Mouse (Mus musculus): ENCODE measurements around the gene Sdk1.
"Not testable (repeated sequence)": the region's sequence is repeated elsewhere in the genome, so short reads cannot be mapped to it uniquely, and the experiment has no call there.

Gene Sdk1

DNA sequence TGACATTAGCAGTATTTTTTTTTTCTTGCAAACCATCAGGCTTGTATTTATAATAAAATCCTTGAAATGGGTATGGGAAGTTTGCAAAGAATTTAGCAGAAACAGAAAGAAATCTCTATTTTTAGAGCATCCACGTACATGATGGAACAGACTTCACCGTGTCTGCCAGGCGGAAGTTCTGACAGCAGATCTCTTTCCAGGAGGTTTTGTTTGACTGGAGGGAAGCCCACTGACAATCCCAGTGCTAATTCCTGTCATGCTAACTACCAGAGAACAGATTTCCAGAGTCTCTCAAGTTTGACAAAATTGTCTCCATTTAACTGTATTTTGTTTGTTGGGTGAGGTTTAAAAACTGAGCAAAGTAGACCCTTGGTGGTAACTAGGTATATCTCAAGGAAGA, 265.1 kb downstream of the Sdk1 start:
- DNase-seq = no peak

- DNase-seq = no peak
Measured at GRCm38 (mm10) chr5:141524801-141525715, 283.8 kb downstream of the Sdk1 start.

DNA sequence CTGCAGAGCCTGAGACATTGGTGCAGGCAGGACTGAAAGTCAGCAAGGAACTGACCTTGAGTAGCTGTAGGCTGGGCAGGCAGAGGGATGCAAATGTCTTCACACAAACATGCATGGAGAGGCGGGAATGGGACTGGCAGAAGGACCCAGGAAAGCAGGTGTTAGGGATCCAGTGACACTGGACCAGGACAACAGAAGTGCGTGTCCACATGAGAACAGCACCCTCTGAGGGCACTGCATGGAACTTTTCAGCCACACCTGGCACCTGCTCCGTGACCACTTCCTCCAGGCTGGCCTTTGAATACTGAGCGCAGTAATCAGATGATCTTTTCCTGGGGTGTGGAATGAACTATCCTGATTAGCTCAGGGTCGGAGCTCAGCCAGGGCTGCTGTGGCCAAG, 298.9 kb downstream of the Sdk1 start:
- no peak for DNase-seq

DNA sequence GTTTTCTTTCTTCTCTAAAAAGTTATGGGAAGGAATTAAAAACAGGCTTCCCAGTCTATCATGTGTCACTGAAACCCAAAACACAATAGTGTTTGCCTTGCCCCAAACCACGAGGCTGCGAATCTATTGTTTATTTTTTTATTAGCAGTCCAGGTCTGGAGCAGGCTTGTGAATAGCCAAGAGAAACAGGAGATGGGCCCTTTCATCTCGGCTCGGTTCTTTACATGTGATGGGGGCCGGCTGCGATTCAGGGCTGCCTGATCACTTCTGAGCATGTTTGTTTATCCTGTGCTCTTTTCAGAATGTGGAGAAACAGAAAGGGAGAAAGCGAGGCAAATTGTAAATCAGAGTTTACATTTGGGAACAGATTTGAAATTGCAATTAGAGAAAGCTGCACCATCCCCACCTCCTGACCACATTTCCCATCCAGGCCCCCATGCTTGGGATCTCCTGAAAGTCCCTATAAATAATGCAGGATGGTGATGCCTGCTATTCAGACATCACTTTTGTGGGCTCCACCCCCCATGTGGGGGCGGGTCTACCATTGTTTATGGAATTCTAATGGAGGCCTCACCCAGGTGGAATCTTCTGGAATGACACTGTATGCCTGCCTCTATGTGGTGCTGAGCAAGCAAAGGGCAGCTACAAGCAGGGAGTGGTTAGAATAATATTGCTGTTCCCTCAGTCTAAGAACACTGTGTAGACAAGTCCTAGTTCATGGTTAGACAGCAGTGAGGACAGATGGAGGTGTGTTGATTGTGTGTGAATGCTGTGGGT, 301.8 kb downstream of the Sdk1 start:
- DNase-seq = no peak

GRCm38 (mm10) chr5:141553444-141553843, 312.2 kb downstream of the Sdk1 start:
- DNase-seq = no peak

- no peak for DNase-seq
Measured at GRCm38 (mm10) chr5:141558731-141559130, 317.4 kb downstream of the Sdk1 start.

DNA sequence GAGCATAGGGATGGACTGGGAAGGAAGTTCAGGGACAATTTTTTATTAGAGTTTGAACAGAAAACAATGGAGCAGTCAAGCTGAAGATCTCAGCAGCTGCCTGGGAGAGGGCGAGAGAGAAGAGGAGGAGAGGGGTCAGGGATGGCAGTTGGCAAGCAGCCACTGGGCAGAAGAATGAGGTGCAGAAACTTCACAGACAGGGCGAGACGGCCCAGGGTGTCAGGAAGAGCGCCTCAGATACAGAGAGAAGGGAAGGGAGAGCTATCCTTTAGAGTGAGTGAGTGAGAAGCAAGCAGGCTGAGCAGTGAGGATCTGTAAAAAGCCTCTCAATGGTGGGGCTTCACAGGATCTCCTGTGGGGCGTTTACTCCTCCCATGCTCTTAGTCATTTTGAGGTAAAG, 319.0 kb downstream of the Sdk1 start:
- DNase-seq = no peak

DNA sequence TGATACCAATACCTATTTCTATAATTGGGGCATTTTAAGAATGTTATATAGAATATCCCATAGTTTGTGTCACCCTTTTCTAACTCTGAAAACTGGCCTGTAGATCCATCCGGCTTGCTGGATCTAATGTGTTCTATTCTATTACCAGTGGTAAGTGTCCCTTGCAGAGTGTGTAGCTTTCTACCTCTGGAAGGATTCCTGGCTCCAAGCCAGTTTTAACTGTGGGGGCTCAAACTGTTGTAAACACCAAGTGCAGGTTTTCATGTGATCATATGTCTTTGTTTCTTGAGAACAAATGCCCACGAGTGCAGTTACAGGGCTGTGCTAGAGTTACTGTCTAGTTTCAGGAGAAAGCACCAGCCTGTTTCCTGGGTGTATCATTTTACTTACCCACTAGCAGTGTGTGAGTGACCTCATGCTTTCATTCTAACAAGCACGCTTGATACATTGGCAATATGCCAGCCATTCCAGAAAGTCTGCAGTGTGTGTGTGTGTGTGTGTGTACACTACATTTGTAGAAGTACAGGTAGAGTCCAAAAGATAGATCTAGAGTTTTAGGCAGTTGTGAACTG, 320.8 kb downstream of the Sdk1 start:
- DNase-seq = no peak

DNA sequence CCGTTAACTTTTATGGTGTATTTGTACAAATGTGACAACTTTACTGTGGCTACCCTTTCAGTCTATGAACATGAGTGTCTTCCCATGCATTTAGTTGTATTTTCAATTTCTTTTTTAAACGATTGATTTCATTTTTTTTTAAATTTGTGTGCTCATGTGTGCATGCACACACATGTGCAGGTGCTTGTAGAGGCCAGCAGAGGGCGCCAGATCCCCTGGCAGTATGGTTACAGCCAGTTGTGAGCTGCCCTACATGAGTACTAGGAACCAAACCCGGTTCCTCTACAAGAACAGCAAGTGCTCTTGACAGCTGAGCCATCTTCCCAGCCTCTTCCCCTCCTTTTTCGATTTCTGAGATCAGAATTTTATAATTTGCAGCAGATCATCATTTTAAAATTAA, 322.9 kb downstream of the Sdk1 start:
- DNase-seq = no peak

- DNase-seq = no peak
Measured at GRCm38 (mm10) chr5:141568106-141568505, 326.8 kb downstream of the Sdk1 start.

GRCm38 (mm10) chr5:141570442-141570841, 329.2 kb downstream of the Sdk1 start:
- DNase-seq = no peak

DNA sequence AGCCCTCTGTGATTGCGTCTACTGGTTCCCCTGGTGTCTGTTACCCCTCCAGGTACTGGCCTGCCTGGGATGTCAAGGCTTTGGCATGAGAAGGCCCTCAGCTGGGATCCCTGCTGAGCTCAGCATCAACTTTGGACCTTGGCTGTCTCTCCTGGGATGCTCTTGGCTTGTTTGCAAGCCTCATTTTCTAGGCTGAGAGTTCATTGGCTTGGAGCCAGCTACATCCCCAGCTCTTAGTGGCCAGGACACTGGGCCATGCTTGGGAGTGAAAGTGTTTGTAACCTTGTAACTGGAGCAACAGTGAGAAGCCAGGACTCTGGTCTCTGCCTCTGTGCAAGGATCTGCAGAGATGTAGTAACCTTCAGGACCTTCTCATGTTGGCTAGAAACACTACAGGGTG, 333.0 kb downstream of the Sdk1 start:
- DNase-seq = no peak

DNA sequence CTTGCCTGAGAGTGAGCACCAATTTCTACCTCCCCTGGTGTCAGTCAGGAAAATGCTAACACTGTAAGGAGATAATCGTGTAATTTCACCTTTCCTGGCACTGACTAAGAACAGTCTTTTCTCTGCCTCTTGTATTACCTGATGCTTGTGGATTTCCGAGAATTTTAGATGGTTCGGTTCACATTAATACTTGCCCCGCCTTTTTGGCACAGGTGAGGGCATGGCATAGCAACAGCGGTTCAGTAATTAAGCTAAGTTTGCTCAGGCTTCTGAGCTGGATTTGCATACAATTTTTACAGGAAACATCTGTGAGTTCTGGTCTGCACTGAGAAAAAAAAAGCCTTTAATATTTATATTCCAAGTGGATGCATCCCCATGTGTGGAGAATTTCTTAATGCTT, 350.0 kb downstream of the Sdk1 start:
- no peak for DNase-seq

DNA sequence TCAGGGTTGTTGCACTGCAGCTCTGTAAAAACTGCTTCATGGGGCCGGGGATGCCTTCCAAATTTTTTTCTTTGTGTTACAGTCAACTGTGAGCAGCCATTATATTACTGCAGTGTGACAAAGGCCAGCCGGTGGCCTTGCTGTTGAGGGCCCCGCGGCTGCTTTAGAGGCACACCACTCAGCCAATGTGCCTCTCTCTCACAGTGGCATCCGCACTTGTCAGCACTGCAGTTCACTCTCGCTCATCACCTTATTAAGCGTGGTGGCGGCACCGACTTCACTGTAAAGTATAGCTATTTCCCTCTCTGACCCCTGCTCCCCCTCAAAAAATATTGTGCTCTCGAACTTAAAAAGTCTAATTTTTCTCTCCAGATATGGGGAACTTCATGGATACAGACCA, 371.4 kb downstream of the Sdk1 start:
- DNase-seq = no peak

- no peak for DNase-seq
Measured at GRCm38 (mm10) chr5:141615763-141616162, 374.5 kb downstream of the Sdk1 start.

DNA sequence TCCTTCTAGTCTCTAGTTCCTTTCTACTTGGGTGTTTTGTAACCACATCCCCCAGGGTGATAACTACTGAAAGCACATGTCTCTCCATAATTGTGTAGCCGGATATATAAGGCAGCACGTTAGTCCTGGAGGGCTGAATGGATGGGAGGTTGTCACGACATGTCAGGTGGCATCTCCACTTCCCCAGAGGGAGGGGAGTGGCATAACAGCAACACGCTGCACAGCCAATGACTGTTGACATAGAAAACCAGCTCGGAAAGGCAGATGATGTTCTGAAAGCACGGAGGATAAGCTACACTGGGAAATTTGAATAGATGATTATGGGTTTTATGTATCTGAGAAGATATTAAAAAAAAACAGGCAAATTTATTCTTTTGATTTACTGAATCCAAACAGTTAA, 376.4 kb downstream of the Sdk1 start:
- no peak for DNase-seq

DNA sequence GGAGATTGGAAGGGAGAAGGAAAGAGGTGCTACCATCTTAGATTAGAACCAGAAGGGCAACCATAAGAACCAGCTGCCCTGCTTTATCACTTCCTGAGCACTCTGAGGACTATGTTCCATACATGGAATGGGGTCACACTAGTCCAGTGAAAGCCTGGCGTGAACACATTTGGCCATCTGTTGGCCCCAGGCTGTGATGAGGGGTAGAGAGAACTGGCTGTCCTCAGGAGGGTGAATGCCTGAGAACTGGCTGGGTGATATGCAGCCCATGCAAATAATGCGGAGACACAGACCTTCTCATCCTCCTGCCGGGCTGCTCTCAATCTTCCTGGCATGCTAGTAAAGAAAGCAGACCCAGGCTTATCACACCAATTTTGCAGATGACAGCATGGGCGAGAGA, 384.1 kb downstream of the Sdk1 start:
- no peak for DNase-seq

DNA sequence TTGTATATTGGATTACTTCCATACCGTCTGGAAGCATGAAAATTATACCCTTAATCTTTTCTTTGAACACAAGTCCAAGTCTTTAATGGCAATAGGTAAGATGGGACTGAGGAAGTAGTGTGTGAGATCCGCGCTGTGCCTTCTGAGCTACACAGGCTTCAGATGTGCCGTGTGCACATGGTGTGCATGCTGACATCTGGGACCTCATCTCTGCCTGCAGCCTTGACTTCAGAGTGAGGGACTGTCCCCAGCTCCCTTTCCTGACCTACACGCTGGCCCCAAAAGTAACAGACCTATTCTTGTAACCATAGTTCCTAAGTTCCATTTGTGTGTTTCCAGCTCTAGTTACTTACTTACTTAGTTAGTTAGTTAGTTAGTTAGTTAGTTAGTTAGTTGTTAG, 390.4 kb downstream of the Sdk1 start:
- DNase-seq = no peak

- no peak for DNase-seq
Measured at GRCm38 (mm10) chr5:141633271-141633670, 392.0 kb downstream of the Sdk1 start.

- no peak for DNase-seq
Measured at GRCm38 (mm10) chr5:141636406-141636805, 395.1 kb downstream of the Sdk1 start.

GRCm38 (mm10) chr5:141637054-141637453, 395.8 kb downstream of the Sdk1 start:
- not testable (repeated sequence) for DNase-seq

GRCm38 (mm10) chr5:141645671-141646070, 404.4 kb downstream of the Sdk1 start:
- DNase-seq = no peak

- no peak for DNase-seq
Measured at GRCm38 (mm10) chr5:141646621-141647020, 405.3 kb downstream of the Sdk1 start.

All from B cell, adult 2 months (primary cell).